In the genomic region with DNA sequence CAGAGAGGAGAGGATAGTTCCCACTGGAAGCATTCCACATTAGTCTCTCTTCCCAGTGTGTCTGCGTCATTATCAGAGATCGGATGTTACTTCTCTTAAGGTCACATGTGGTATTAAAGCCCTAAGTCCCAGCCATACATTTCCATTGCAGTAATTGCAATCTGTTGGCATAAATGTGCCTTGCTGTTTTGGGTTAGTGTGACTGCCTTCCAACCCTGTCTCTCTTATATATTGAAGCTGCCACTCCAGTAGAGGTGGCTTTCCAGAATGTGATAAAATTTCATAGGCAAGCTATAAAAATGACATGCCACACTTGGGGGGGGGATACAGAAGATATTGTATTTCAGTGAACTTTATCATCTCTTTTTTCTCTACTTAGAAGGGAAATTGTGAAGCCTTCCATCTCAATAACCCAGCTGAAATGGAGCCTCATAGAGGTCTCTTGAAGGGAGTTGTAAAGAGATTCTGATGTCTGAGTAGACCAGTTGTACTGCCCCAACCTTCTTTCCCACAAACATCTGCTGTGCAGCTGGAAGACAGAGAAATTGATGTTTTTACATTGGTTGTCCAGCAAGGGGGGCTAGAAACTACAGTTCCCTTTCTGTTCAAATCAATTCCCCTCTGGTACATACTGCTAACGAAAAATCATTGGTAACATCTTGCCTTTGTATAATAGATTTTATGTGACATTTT, we compare ENCODE assay signal across 12 mouse cellular contexts.
DNase-seq lines count a peak whose midpoint lies in the region; ATAC-seq and TF ChIP-seq lines count a peak whose summit lies in the region.
"Had no signal": no experiment of that assay in that cellular context is flagged by ENCODE, and none has a peak within 500 bp of the region (broad histone marks: within the 10 kb centered on the region; RNA-seq: fewer than 3 reads in every experiment).

No protein-coding gene starts in this region.

- H3K36me3 ChIP-seq in forebrain, embryonic 12.5 days (replicated peaks), result no peaks in the 10 kb centered on the region
- no peaks in the 10 kb centered on the region for H3K36me3 ChIP-seq in forebrain, embryonic 10.5 days (replicated peaks)
- H3K36me3 ChIP-seq in neural tube, embryonic 12.5 days, result no peaks in the 10 kb centered on the region
- H3K36me3 ChIP-seq in limb, embryonic 13.5 days, result no peaks in the 10 kb centered on the region
- H3K36me3 ChIP-seq: lung, embryonic 15.5 days had no signal

- no peaks in the 10 kb centered on the region for H3K27me3 ChIP-seq in forebrain, embryonic 12.5 days
- no peaks in the 10 kb centered on the region for H3K27me3 ChIP-seq in forebrain, embryonic 10.5 days (ENCODE audit: poor library complexity, severe bottlenecking)
- no peaks in the 10 kb centered on the region for H3K27me3 ChIP-seq in neural tube, embryonic 12.5 days (replicated peaks)
- no peaks in the 10 kb centered on the region for H3K27me3 ChIP-seq in limb, embryonic 13.5 days
- H3K27me3 ChIP-seq: lung, embryonic 15.5 days had no signal

- 61% methylated on average over 3 of the region's 3 CpGs for WGBS in forebrain, embryonic 12.5 days
- WGBS in forebrain, embryonic 10.5 days, result 79% methylated on average over 3 of the region's 3 CpGs
- WGBS in neural tube, embryonic 12.5 days, result 58% methylated on average over 3 of the region's 3 CpGs
- 27% methylated on average over 3 of the region's 3 CpGs for WGBS in limb, embryonic 13.5 days

- H3K9ac ChIP-seq in forebrain, embryonic 12.5 days, result no peak overlapping the region
- H3K9ac ChIP-seq in neural tube, embryonic 12.5 days, result no peak overlapping the region
- no peak overlapping the region for H3K9ac ChIP-seq in limb, embryonic 13.5 days
- H3K9ac ChIP-seq: lung, embryonic 15.5 days had no signal

- H3K9me3 ChIP-seq in forebrain, embryonic 12.5 days, result no peaks in the 10 kb centered on the region
- no peaks in the 10 kb centered on the region for H3K9me3 ChIP-seq in forebrain, embryonic 10.5 days
- no peaks in the 10 kb centered on the region for H3K9me3 ChIP-seq in neural tube, embryonic 12.5 days
- H3K9me3 ChIP-seq in limb, embryonic 13.5 days, result no peaks in the 10 kb centered on the region
- H3K9me3 ChIP-seq: lung, embryonic 15.5 days had no signal

- ATAC-seq in forebrain, embryonic 12.5 days (ENCODE audit: low FRiP score), result no peak
- 0 out of 2 replicates have a peak, but pooled peaks have one; percentile 25 for ATAC-seq in neural tube, embryonic 12.5 days (ENCODE audit: low FRiP score, low read depth)
- peak; percentile 77 for ATAC-seq in limb, embryonic 13.5 days (ENCODE audit: low FRiP score, low read depth)
- ATAC-seq in megakaryocyte progenitor cell, adult 5-6 weeks (replicated peaks; ENCODE audit: poor library complexity), result no peak

- H3K4me2 ChIP-seq in forebrain, embryonic 12.5 days, result no peak overlapping the region
- no peak overlapping the region for H3K4me2 ChIP-seq in neural tube, embryonic 12.5 days (replicated peaks)
- no peak overlapping the region for H3K4me2 ChIP-seq in limb, embryonic 13.5 days (replicated peaks)
- H3K4me2 ChIP-seq: lung, embryonic 15.5 days had no signal

- DNase-seq in forebrain, embryonic 10.5 days (ENCODE audit: extremely low spot score, low spot score), result no peak
- no peak for DNase-seq in neural tube, embryonic 10.5 days (ENCODE audit: extremely low spot score, low spot score)
- DNase-seq in gastrocnemius, adult 2 months, result no peak
- no peak for DNase-seq in cerebellum, postnatal 36 days
- DNase-seq: cerebellum, adult 11 months; kidney, adult 11 months; thymus, postnatal 25 days had no signal

- no peak for TF ChIP-seq CTCF in gastrocnemius, adult 2 months (IDR thresholded peaks at IDR 0.05)

- intact Hi-C loops in gastrocnemius, adult 2 months (cut with DNase I), result no loop called here

- H3K4me1 ChIP-seq in forebrain, embryonic 12.5 days, result peaks cover 17% of the 10 kb centered on the region
- H3K4me1 ChIP-seq in forebrain, embryonic 10.5 days, result peaks cover 17% of the 10 kb centered on the region
- peaks cover 6% of the 10 kb centered on the region; the same call in 1 of the 2 replicates for H3K4me1 ChIP-seq in neural tube, embryonic 12.5 days
- H3K4me1 ChIP-seq in limb, embryonic 13.5 days, result peaks cover 22% of the 10 kb centered on the region
- H3K4me1 ChIP-seq: lung, embryonic 15.5 days had no signal

- no peak overlapping the region for H3K4me3 ChIP-seq in forebrain, embryonic 12.5 days (replicated peaks)
- H3K4me3 ChIP-seq in forebrain, embryonic 10.5 days, result no peak overlapping the region
- no peak overlapping the region for H3K4me3 ChIP-seq in neural tube, embryonic 12.5 days
- H3K4me3 ChIP-seq in limb, embryonic 13.5 days, result no peak overlapping the region
- no peak overlapping the region for H3K4me3 ChIP-seq in gastrocnemius, adult 2 months
- H3K4me3 ChIP-seq: lung, embryonic 15.5 days had no signal

- 0 out of 2 replicates have a peak overlapping the region, but pooled peaks have one; percentile 46 for H3K27ac ChIP-seq in forebrain, embryonic 12.5 days
- H3K27ac ChIP-seq in forebrain, embryonic 10.5 days, result no peak overlapping the region
- no peak overlapping the region for H3K27ac ChIP-seq in neural tube, embryonic 12.5 days
- no peak overlapping the region for H3K27ac ChIP-seq in limb, embryonic 13.5 days
- no peak overlapping the region for H3K27ac ChIP-seq in gastrocnemius, adult 2 months
- H3K27ac ChIP-seq: lung, embryonic 15.5 days had no signal

Comparison
In these comparisons a context has a peak if more than half of its experiments do, and no peak if none do; other contexts are left out.
1. ATAC-seq: peak in neural tube, embryonic 12.5 days (single experiment) and limb, embryonic 13.5 days (single experiment); none in forebrain, embryonic 12.5 days (single experiment) and megakaryocyte progenitor cell, adult 5-6 weeks (single experiment).